Mouse (Mus musculus) ES-E14 (cell line): ENCODE measurements around the gene Drg1.

Experiments used
- CHD2 ChIP-seq: IDR thresholded peaks from 2 replicates; pipeline ENCODE4 v1.6.1; 2014; ENCODE audit warnings: mild to moderate bottlenecking, low read depth, low read length, inconsistent platforms
- HCFC1 ChIP-seq: IDR thresholded peaks from 2 replicates; pipeline ENCODE4 v1.6.1; 2012; ENCODE audit warnings: low read length, inconsistent platforms, borderline replicate concordance; ENCODE audit not compliant: insufficient read depth
- MAFK ChIP-seq: IDR thresholded peaks from 2 replicates; pipeline ENCODE4 v1.6.1; 2014; ENCODE audit warnings: mild to moderate bottlenecking, low read depth, low read length, inconsistent platforms; ENCODE audit not compliant: insufficient read depth
- ZNF384 ChIP-seq: IDR thresholded peaks from 2 replicates; pipeline ENCODE4 v1.6.1; 2012; ENCODE audit warnings: low read depth, low read length, inconsistent platforms

DNA sequence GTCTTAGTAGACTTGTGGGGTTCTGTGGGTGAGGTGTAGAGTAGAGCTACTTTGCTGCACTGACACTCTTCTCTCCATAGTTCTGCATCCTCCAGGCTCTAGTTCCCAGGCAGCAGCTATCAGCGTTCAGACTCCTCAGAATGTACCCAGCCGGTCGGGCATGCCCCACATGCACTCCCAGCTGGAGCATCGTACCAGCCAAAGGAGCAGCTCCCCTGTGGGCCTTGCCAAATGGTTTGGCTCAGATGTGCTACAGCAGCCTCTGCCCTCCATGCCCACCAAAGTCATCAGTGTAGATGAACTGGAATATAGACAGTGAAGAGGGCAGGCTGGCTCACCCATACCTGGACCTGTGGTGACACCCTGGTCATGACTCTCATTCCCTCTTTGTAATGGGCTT lies 22.4 kb downstream of the Drg1 start:
- no peak for TF ChIP-seq HCFC1
- no peak for TF ChIP-seq ZNF384
- no peak for TF ChIP-seq MAFK
- no peak for TF ChIP-seq CHD2
